10 mouse cellular contexts compared by ENCODE assay signal in the genomic region with DNA sequence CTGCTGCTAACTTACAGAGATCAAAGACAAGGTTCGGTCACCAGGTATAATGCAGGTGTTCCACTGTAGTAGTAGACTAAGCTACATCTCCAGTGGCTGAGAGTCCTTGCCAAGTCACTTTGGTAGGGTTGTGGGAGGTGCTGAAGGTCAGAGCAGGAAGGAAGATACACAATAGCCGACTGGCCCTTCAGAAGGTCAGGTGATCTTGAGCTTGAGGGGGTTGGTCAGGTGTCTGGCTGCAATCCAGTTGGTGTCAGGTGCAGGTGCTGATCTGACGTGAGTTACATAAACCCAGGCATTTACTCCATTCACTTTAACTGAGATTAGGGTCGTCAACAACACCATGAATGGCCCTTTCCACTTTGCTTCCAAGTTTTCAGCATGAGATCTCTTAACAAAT.
"Had no signal": no experiment of that assay in that cellular context is flagged by ENCODE, and none has a peak within 500 bp of the region (broad histone marks: within the 10 kb centered on the region; RNA-seq: fewer than 3 reads in every experiment).

No protein-coding gene starts in this region.

- ATAC-seq: intestine, embryonic 16.5 days; liver, embryonic 12.5 days had no signal

- DNase-seq: kidney, adult 18-20 months; kidney, postnatal 25 days; layer of hippocampus, adult 9-11 months; liver; lung, embryonic 14.5 days; midbrain, embryonic 14.5 days; thymus, adult 18-20 months; thymus, postnatal 36 days had no signal
